Mouse (Mus musculus): Measurements from ENCODE around the gene Wdr45. TPM values are rescaled to one million over a fixed set of nuclear protein-coding genes. Genes with fewer than 3 reads are reported as not detected.
A peak's percentile ranks its signal among the peaks of the same experiment; 100 is the strongest.

The Wdr45 gene
- total RNA-seq, 1 experiment from 2014 or later: 51.1 TPM

GRCm38 (mm10) chrX:7764657-7765280 is 50.6 kb downstream of the Wdr45 start:
- DNase-seq: no peak

- peak; percentile 19 for DNase-seq
Observed at GRCm38 (mm10) chrX:7765281-7765670, 51.1 kb downstream of the Wdr45 start.

GRCm38 (mm10) chrX:7765764-7766163 is 51.6 kb downstream of the Wdr45 start:
- DNase-seq: peak; percentile 78

- DNase-seq: no peak
Observed at GRCm38 (mm10) chrX:7769302-7770017, 55.3 kb downstream of the Wdr45 start.

GRCm38 (mm10) chrX:7772766-7773165 is 58.6 kb downstream of the Wdr45 start:
- peak; percentile 37 for DNase-seq

GRCm38 (mm10) chrX:7775501-7776205 is 61.5 kb downstream of the Wdr45 start:
- DNase-seq: no peak

GRCm38 (mm10) chrX:7776329-7777082 is 62.4 kb downstream of the Wdr45 start:
- peak; percentile 63 for DNase-seq

Other genes with a start within 250 kb of the Wdr45 start
- gene Foxp3, start 140.7 kb upstream of the Wdr45 start, total RNA-seq (2021): 0.48 and 1.1 TPM in 2 replicates
- gene Ppp1r3f, start 140.1 kb upstream of the Wdr45 start, total RNA-seq (2021): 3.0 and 4.1 TPM in 2 replicates
- gene Ccdc22, start 108.8 kb upstream of the Wdr45 start, total RNA-seq (2021): 17.7 and 20.7 TPM in 2 replicates
- not detected in 2 replicates for gene Cacna1f, start 107.2 kb upstream of the Wdr45 start, total RNA-seq (2021)
- gene Syp, start 75.9 kb upstream of the Wdr45 start, total RNA-seq (2021): 41.0 and 57.2 TPM in 2 replicates
- 16.0 and 19.8 TPM in 2 replicates for gene Prickle3, start 57.1 kb upstream of the Wdr45 start, total RNA-seq (2021)
- gene Plp2, start 42.9 kb upstream of the Wdr45 start, total RNA-seq (2021): 75.2 and 76.6 TPM in 2 replicates
- gene Magix, start 33.1 kb upstream of the Wdr45 start, total RNA-seq (2021): 4.2 and 5.1 TPM in 2 replicates
- 45.4 and 47.9 TPM in 2 replicates for gene Gpkow, start 17.2 kb upstream of the Wdr45 start, total RNA-seq (2021)
- gene Gm45208, start 7.9 kb downstream of the Wdr45 start, total RNA-seq (2021): 0.52 TPM in 1 of 2 replicates, not detected in the other
- 11.1 and 11.8 TPM in 2 replicates for gene Praf2, start 14.1 kb downstream of the Wdr45 start, total RNA-seq (2021)
- 4.2 TPM in 2 replicates for gene Ccdc120, start 36.6 kb downstream of the Wdr45 start, total RNA-seq (2021)
- 41.0 and 45.4 TPM in 2 replicates for gene Tfe3, start 48.2 kb downstream of the Wdr45 start, total RNA-seq (2021)
- gene Gripap1, start 75.4 kb downstream of the Wdr45 start, total RNA-seq (2021): 49.0 and 56.4 TPM in 2 replicates
- 0.93 and 1.3 TPM in 2 replicates for gene Kcnd1, start 108.0 kb downstream of the Wdr45 start, total RNA-seq (2021)
- gene Otud5, start 127.0 kb downstream of the Wdr45 start, total RNA-seq (2021): 62.4 and 64.8 TPM in 2 replicates
- gene Pim2, start 163.9 kb downstream of the Wdr45 start, total RNA-seq (2021): 7.4 and 9.8 TPM in 2 replicates
- 33.4 and 38.0 TPM in 2 replicates for gene Slc35a2, start 169.7 kb downstream of the Wdr45 start, total RNA-seq (2021)
- 94.6 and 98.0 TPM in 2 replicates for gene Pqbp1, start 184.9 kb downstream of the Wdr45 start, total RNA-seq (2021)
- gene Timm17b, start 185.0 kb downstream of the Wdr45 start, total RNA-seq (2021): 83.5 and 99.8 TPM in 2 replicates
- not detected in 2 replicates for gene Gm10491, start 193.5 kb downstream of the Wdr45 start, total RNA-seq (2021)
- not detected in 2 replicates for gene Gm10490, start 195.2 kb downstream of the Wdr45 start, total RNA-seq (2021)
- 40.3 and 50.2 TPM in 2 replicates for gene Pcsk1n, start 205.5 kb downstream of the Wdr45 start, total RNA-seq (2021)
- not detected in 2 replicates for gene Eras, start 214.3 kb downstream of the Wdr45 start, total RNA-seq (2021)
- 18.1 and 18.2 TPM in 2 replicates for gene Hdac6, start 233.6 kb downstream of the Wdr45 start, total RNA-seq (2021)